Mouse (Mus musculus) skeletal muscle tissue, postnatal 0 days (tissue): ENCODE results near the gene Zfp398. TPM values are rescaled to one million over a fixed set of nuclear protein-coding genes. Genes with fewer than 3 reads are reported as not detected.
A peak's percentile ranks its signal among the peaks of the same experiment; 100 is the strongest.

ENCODE experiments used
- microRNA counts: library from miRNA; unstranded; fragments of <30 nt; microRNA quantifications from one replicate; lab custom pipeline; 2015
- microRNA-seq, 2 experiments: library from miRNA; unstranded; fragments of <30 nt; microRNA quantifications; one replicate each; pipeline ENCODE4; 2016
- polyA plus RNA-seq: library from polyadenylated mRNA; unstranded; fragments of >200 nt; fragmentation: Nextera tagmentation; extraction: Ambion mirVana; gene quantifications from 2 replicates; pipeline ENCODE4 v1.2.1, GENCODE M21; 2015

The Zfp398 gene
- 3.2 and 3.4 TPM in 2 replicates for polyA plus RNA-seq

GRCm38 (mm10) chr6:47835482-47835983 is at the start of gene Zfp398:
Zfp398 (plus strand) TSS chr6:47835661.

GRCm38 (mm10) chr6:47813257-47813878 is 22.1 kb upstream of the Zfp398 start, which contains the start of gene Pdia4:
Pdia4 (minus strand) TSS chr6:47813430.

DNA sequence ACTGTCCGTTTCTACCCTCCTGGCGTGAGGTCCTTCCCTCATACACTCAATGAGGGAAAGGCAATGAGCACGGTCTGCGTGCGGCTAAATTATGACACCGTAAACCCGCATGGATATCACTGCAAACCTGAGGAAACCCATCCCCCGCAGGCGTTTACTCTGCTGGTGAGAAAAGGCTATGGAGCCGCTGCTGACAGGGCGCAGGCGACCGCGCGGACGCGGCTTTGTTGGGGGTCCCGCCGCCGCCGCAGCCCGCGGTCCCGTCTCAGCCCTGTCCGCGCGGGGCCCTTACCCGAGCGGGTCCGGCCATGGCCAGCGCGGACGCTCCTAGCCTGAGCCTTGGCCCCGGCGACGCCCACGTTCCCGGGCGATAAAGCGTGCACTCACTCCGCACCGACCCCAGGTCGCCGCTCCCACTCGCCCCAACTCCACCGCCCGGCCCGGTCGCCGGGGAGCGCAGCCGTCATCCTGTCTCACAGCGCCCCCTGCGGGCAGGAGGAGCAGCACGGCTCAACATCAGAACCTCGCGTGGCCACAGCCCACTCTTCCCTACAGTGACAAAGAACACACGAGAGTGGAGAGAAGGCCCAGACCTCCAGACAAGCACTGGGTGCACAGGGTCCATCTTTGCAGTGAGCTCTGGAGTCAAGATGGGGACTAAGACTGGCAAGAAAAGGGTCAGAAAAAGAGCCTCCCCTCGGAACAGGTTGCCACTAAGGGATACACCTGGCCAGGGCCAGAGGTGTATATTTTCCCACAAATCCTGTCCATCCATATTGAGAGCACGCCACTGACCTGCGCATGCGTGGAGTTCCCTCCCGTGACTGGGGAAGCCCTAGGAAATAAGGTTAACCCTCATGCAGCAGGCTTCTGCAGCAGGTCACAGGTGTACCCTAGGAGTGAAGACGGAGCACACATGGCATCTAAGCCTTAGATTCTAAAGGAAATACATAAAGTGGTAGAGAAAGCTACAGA is 5.1 kb upstream of the Zfp398 start, which contains the start of gene Zfp786:
Zfp786 (minus strand) TSS at position 764 of the 975 bp plus-strand sequence.

GRCm38 (mm10) chr6:47877058-47877457 is 41.6 kb downstream of the Zfp398 start, which contains the start of gene Zfp282:
Zfp282 (plus strand) TSS chr6:47877204.

GRCm38 (mm10) chr6:47920447-47921340 is 85.2 kb downstream of the Zfp398 start, which contains the start of gene Zfp212:
Zfp212 (plus strand) TSS chr6:47920476.

MicroRNAs encoded within 50 kb of the gene (microRNA counts, 519-probe panel; counts per million panel counts)
- 296 counts per million, percentile 58 among the panel's probes with 10 or more counts for microRNA mmu-miR-704 (lab: Ali Mortazavi, UCI)

Small RNA genes lying within 50 kb of the gene (microRNA-seq; reads per million reads assigned to microRNA genes)
- gene Mir704, result 0 reads per million in 2 experiments

Other genes with a start within 250 kb of the Zfp398 start
- 16.1 and 20.7 TPM in 2 replicates for gene Ezh2, start 240.3 kb upstream of the Zfp398 start, polyA plus RNA-seq
- 37.8 and 55.3 TPM in 2 replicates for gene Pdia4, start 22.2 kb upstream of the Zfp398 start, polyA plus RNA-seq
- 0.69 and 1.1 TPM in 2 replicates for gene Zfp786, start 4.8 kb upstream of the Zfp398 start, polyA plus RNA-seq
- gene Zfp282, start 41.5 kb downstream of the Zfp398 start, polyA plus RNA-seq, result 6.3 and 7.1 TPM in 2 replicates
- 6.9 and 8.7 TPM in 2 replicates for gene Zfp212, start 84.8 kb downstream of the Zfp398 start, polyA plus RNA-seq
- 3.4 and 3.6 TPM in 2 replicates for gene Zfp956, start 117.7 kb downstream of the Zfp398 start, polyA plus RNA-seq
- 3.0 and 3.2 TPM in 2 replicates for gene Zfp777, start 213.2 kb downstream of the Zfp398 start, polyA plus RNA-seq